Mouse (Mus musculus) ES-Bruce4 (cell line): ENCODE measurements at regions not wholly inside any gene's neighbourhood (a gene's known extent, or its start where the extent isn't known, plus 50 kb on each side); places are given as distances from the start of the nearest gene placed in this dataset.

Experiments
- CTCF ChIP-seq: IDR thresholded peaks from one replicate; pipeline ENCODE4 v1.8.1; 2011; ENCODE audit warnings: low read depth, low read length
- EP300 ChIP-seq: IDR thresholded peaks from 2 replicates; pipeline ENCODE4 v1.6.1; 2011; ENCODE audit warnings: low read depth, low read length; ENCODE audit not compliant: insufficient read depth
- POLR2A ChIP-seq: IDR thresholded peaks from one replicate; pipeline ENCODE4 v1.8.1; 2011; ENCODE audit warnings: low read length; ENCODE audit not compliant: insufficient read depth

GRCm38 (mm10) chr10:19126922-19127321 lies 111.5 kb upstream of the Tnfaip3 start:
- TF ChIP-seq POLR2A (no peak), CTCF (no peak), EP300 (no peak)
